Mouse (Mus musculus) Patski (cell line): Measurements from ENCODE around the gene Nol4l. TPM values are rescaled to one million over a fixed set of nuclear protein-coding genes. Genes with fewer than 3 reads are reported as not detected.

Experiments
- ATAC-seq: fragments of 100-300 bp; one replicate; pipeline ENCODE4 v1.8.0; 2021
- CTCF ChIA-PET: fragments of 350-600 bp; sonication (Branson Sonifier 250); formaldehyde crosslinking; loops from one replicate; lab custom pipeline; 2022; ENCODE audit warnings: inconsistent platforms; lab: Charles Lee
- POLR2A ChIA-PET: fragments of 350-600 bp; sonication (Branson Sonifier 250); formaldehyde crosslinking; loops from one replicate; lab custom pipeline; 2022; ENCODE audit warnings: antibody characterized with exemption, inconsistent platforms; lab: Charles Lee
- DNase-seq: peaks from one replicate; pipeline ENCODE4 v3.0.0-alpha.2; 2011; ENCODE audit warnings: low read depth, low spot score
- H3K27me3 ChIP-seq: fragments of 371-371 bp; one replicate; pipeline ENCODE4 v1.5.1; 2021
- CTCF ChIP-seq: fragments of 100-300 bp; IDR thresholded peaks from one replicate; pipeline ENCODE4 v1.5.1; 2021
- in situ Hi-C: fragments of 300-500 bp; cut with MboI; formaldehyde crosslinking; loops from 3 replicates; pipeline ENCODE4 v1.11.1; 2018; ENCODE audit warnings: low pct_unique_long_range_greater_than_20kb, mixed read lengths
- polyA plus RNA-seq: library from polyadenylated mRNA; unstranded; gene quantifications from one replicate; pipeline ENCODE4 v1.2.3, GENCODE M21; 2021

Gene Nol4l
- polyA plus RNA-seq, 1 experiment from 2014 or later: 17.8 TPM

DNA sequence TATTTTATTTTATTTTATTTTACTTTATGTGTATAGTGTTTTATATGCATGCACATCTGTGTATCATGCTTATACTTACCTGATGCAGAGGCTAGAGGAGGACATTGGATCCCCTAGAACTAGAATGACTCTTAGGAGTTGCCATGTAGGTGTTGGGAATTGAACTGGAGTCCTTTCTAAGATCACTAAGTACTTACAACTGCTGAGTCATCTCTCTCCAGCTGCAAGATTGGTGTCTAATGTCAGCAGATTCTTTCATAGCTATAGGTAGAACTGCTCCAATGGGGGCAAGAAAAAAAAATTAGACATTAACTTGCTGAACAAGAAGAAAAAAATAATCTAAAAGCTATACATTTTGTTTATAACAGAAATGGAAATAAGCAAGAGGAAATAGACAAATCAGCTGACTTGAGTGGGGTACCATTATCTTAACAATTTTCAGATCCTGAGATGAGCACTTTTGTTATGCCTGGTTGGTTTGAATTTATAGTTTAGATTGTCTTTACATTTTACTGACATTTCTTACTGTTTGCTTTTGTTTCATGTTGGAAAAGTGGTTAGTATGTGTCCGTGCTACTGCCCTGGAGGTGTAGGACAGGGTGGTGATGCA, 168.6 kb downstream of the Nol4l start:
- ATAC-seq (no peak), DNase-seq (no peak)
- no peak for TF ChIP-seq CTCF
- in situ Hi-C loops: no loop called here
- CTCF ChIA-PET: interaction anchor here (0.8 to 1.2 kb wide), 2 partner anchors 10 to 54 kb away, joined by 3 to 4 read pairs; no protein-coding TSS in a partner anchor
- POLR2A ChIA-PET: interaction anchor here (1.1 kb wide), 1 partner anchor 9 kb away, joined by 4 read pairs; no protein-coding TSS in a partner anchor
- H3K27me3 ChIP-seq: no peaks in the 10 kb centered on the region

Other genes with a start within 250 kb of the Nol4l start
- 40.1 TPM for gene Kif3b, start 238.6 kb downstream of the Nol4l start, polyA plus RNA-seq
- 35.9 TPM for gene Asxl1, start 184.1 kb downstream of the Nol4l start, polyA plus RNA-seq
- not detected for gene 4930404H24Rik, start 37.2 kb downstream of the Nol4l start, polyA plus RNA-seq
- gene Commd7, start 102.8 kb upstream of the Nol4l start, polyA plus RNA-seq: 36.7 TPM
- gene Dnmt3b, start 119.5 kb upstream of the Nol4l start, polyA plus RNA-seq: 1.6 TPM
- 0.05 TPM for gene Dnmt3c, start 166.7 kb upstream of the Nol4l start, polyA plus RNA-seq
- gene Mapre1, start 211.3 kb upstream of the Nol4l start, polyA plus RNA-seq: 118 TPM
- gene Efcab8, start 250.0 kb upstream of the Nol4l start, polyA plus RNA-seq: 0.83 TPM